Mouse (Mus musculus): ENCODE measurements at regions not wholly inside any gene's neighbourhood (a gene's known extent, or its start where the extent isn't known, plus 50 kb on each side); places are given as distances from the start of the nearest gene placed in this dataset.
A peak's percentile ranks its signal among the peaks of the same experiment; 100 is the strongest.

DNA sequence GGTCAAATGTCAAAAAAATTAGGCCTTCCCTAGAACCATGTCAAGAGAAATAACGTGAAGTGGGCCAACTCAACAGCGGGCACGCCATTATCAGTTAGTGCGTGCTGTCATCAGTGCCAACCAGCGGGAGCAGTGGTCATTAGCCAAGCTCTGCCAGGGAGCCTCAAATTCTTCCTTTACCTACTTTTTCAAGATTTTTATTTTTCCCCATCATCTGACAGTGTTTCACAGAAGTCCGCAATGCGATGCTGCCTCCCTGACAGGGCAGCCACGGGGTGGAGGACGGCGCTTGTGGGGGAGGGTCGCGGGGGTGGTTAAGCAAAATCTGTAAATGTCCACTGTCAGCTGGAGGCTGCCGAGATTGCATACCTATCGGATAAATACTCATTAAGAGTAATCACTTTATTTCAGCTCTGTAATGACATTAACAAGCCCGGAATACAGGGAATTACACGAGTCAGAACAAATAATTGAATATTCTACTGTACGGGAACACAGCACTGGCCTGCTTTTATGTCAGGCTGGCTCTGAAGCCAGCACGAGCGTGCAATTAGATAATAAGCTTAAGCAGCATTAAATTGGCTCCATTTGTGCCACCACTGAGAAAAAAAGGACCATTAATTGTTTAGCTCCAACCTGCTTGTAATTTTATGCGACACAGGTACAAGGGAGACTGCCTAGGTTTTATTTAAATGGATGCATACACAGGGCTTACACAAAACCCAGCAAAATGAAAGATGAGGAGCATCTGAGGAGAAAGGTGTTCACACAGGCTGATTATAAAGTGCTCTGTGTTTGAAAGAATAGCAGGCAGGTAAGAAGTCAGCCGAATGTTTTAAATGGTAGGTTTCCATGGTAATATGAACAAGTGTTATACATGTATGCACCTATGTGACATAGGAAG, 212.0 kb upstream of the Adamts16 start:
- ATAC-seq (replicated peaks; ENCODE audit: low FRiP score, low read depth) = no peak
- 78% methylated on average over 21 of the region's 21 CpGs for WGBS
- no peak overlapping the region for H3K9ac ChIP-seq (ENCODE audit: low read depth, low read length)

DNA sequence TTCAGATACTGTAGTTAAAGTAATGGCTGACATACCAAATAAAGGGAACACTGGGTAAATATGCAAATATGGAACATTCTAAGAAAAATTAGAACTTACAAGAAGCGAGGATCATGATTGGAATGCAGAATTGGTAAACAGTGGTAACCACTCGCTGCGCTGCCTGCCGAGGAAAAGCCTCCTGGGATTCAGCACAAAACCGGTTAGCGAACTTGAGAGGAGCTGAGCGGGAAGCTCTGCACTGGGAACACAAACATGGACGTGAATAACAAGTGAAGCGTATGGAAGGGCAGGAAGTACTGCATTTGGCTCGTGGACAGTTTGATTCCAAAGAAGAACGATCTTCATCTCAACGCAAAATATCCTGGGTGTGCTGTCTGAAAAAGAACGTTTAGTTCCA, 209.0 kb upstream of the Adamts16 start:
- WGBS = 38% methylated on average over 13 of the region's 13 CpGs
- H3K4me2 ChIP-seq (ENCODE audit: low read length) = peak overlapping the region; percentile 21; the same call in 1 of the 2 replicates
- DNase-seq (ENCODE audit: low spot score) (peak; percentile 4), ATAC-seq (replicated peaks; ENCODE audit: low FRiP score, low read depth) (no peak)
- TF ChIP-seq CTCF (IDR thresholded peaks at IDR 0.05; ENCODE audit: low read depth) = no peak
- no peak overlapping the region for H3K9ac ChIP-seq (ENCODE audit: low read depth, low read length)
- no peaks in the 10 kb centered on the region for H3K9me3 ChIP-seq (replicated peaks; ENCODE audit: low read length)
- no peaks in the 10 kb centered on the region for H3K27me3 ChIP-seq (ENCODE audit: insufficient read depth, low read length)
- no peak overlapping the region for H3K4me3 ChIP-seq (replicated peaks; ENCODE audit: low read depth, low read length)
- no peak overlapping the region for H3K27ac ChIP-seq
- H3K36me3 ChIP-seq (ENCODE audit: insufficient read depth, low read length) = no peaks in the 10 kb centered on the region
- H3K4me1 ChIP-seq (replicated peaks; ENCODE audit: insufficient read depth, low read length) = no peaks in the 10 kb centered on the region

More for the DNA sequence above, 212.0 kb upstream of the Adamts16 start:
- Histone ChIP-seq H3K27ac (no peak overlapping the region), H3K4me1 (replicated peaks; ENCODE audit: insufficient read depth, low read length) (no peaks in the 10 kb centered on the region), H3K9me3 (replicated peaks; ENCODE audit: low read length) (no peaks in the 10 kb centered on the region), H3K27me3 (ENCODE audit: insufficient read depth, low read length) (no peaks in the 10 kb centered on the region), H3K36me3 (ENCODE audit: insufficient read depth, low read length) (no peaks in the 10 kb centered on the region), H3K4me3 (replicated peaks; ENCODE audit: low read depth, low read length) (no peak overlapping the region), H3K4me2 (ENCODE audit: low read length) (no peak overlapping the region)
- no peak for TF ChIP-seq CTCF (IDR thresholded peaks at IDR 0.05; ENCODE audit: low read depth)
- no peak for DNase-seq (ENCODE audit: low spot score)

DNA sequence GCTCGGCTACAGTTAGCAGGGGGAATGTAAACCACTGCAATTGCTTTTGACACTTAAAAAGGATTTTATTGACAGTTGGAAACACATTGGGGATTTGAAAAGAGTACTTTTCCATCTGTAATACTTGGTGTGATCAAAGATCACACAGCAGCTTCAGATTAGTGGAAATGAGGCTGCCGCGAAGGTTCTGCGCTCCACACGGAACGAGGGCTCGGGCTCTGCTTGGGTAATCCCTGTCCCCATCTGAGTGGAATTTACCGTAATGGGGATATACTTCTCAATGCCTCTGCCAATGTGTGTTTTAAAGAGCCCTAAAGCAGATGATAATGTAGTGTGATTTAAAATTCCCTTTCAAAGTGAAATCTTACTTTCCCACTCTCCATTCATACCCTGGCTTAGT, 194.4 kb upstream of the Adamts16 start:
- Histone ChIP-seq H3K36me3 (ENCODE audit: insufficient read depth, low read length) (no peaks in the 10 kb centered on the region), H3K9me3 (replicated peaks; ENCODE audit: low read length) (no peaks in the 10 kb centered on the region), H3K27ac (no peak overlapping the region), H3K27me3 (ENCODE audit: insufficient read depth, low read length) (no peaks in the 10 kb centered on the region), H3K4me3 (replicated peaks; ENCODE audit: low read depth, low read length) (no peak overlapping the region), H3K9ac (ENCODE audit: low read depth, low read length) (no peak overlapping the region), H3K4me1 (replicated peaks; ENCODE audit: insufficient read depth, low read length) (no peaks in the 10 kb centered on the region), H3K4me2 (ENCODE audit: low read length) (no peak overlapping the region)
- no peak for ATAC-seq (replicated peaks; ENCODE audit: low FRiP score, low read depth)
- WGBS = 82% methylated on average over 8 of the region's 8 CpGs
- no peak for TF ChIP-seq CTCF (IDR thresholded peaks at IDR 0.05; ENCODE audit: low read depth)
- no peak for DNase-seq (ENCODE audit: low spot score)

DNA sequence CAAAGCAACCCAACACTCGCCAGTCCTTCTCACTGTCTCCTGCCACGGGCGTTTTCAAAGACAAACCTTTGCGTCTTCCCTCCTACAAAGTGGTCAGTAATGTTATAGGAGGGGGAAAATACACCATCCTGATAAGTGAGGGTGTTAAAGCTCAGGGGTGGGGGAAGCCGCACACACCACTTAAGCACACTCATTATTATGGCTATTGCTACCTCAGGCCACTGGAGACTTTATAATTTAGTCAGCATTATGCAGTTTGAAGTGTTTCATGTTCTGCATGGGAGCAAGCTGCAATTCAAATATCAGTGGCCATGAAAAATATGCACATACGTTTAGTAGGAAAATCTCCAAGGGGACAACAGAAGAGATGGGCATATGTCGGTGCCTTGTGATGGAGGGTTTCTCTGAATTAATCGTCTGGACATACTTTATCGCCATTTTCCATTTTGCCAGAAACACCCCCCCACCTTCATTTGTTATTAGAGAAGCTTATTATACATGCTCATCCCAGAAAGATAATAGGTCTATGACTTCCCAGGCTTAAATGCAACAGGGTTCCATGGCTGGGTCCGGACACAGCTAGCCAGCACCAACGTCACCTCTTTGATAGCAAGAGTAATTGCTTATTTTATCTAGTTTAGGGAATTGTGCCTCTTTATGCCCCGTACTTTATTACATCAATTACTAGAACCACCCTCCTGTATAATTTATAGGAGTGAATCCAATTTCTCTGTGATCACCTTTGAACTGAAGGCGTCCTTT, 193.5 kb upstream of the Adamts16 start:
- Histone ChIP-seq H3K36me3 (ENCODE audit: insufficient read depth, low read length) (no peaks in the 10 kb centered on the region), H3K4me2 (ENCODE audit: low read length) (no peak overlapping the region), H3K9me3 (replicated peaks; ENCODE audit: low read length) (no peaks in the 10 kb centered on the region), H3K4me1 (replicated peaks; ENCODE audit: insufficient read depth, low read length) (no peaks in the 10 kb centered on the region), H3K9ac (ENCODE audit: low read depth, low read length) (no peak overlapping the region), H3K27me3 (ENCODE audit: insufficient read depth, low read length) (no peaks in the 10 kb centered on the region), H3K4me3 (replicated peaks; ENCODE audit: low read depth, low read length) (no peak overlapping the region), H3K27ac (no peak overlapping the region)
- ATAC-seq (replicated peaks; ENCODE audit: low FRiP score, low read depth) (no peak), DNase-seq (ENCODE audit: low spot score) (no peak)
- TF ChIP-seq CTCF (IDR thresholded peaks at IDR 0.05; ENCODE audit: low read depth) = no peak
- 80% methylated on average over 13 of the region's 13 CpGs for WGBS

DNA sequence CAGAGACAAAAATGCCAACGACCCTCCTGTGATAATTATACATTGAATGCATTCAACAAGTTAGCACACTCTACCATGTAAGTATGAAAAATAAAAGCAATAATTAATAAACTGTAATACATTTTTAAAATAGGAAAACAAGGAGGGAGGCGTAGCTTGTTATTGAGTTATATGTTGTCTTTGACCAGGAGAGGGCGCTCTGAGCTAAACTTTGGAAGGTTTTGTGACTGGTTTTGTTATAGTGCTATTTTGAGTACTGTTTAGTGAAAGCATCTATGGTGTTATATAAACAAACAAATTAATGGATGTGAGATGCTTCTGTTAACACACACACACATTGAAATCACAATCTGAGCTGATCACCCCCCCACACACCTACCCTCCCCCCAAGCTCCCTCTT, 166.6 kb upstream of the Adamts16 start:
- Histone ChIP-seq H3K4me2 (ENCODE audit: low read length) (no peak overlapping the region), H3K27me3 (ENCODE audit: insufficient read depth, low read length) (no peaks in the 10 kb centered on the region), H3K9me3 (replicated peaks; ENCODE audit: low read length) (no peaks in the 10 kb centered on the region), H3K4me3 (replicated peaks; ENCODE audit: low read depth, low read length) (no peak overlapping the region), H3K9ac (ENCODE audit: low read depth, low read length) (no peak overlapping the region), H3K27ac (no peak overlapping the region), H3K4me1 (replicated peaks; ENCODE audit: insufficient read depth, low read length) (no peaks in the 10 kb centered on the region), H3K36me3 (ENCODE audit: insufficient read depth, low read length) (no peaks in the 10 kb centered on the region)
- peak; percentile 60 for DNase-seq (ENCODE audit: low spot score)
- ATAC-seq (replicated peaks; ENCODE audit: low FRiP score, low read depth) = no peak
- TF ChIP-seq CTCF (IDR thresholded peaks at IDR 0.05; ENCODE audit: low read depth) = peak; percentile 79
- WGBS = 18% methylated on average over 3 of the region's 3 CpGs

DNA sequence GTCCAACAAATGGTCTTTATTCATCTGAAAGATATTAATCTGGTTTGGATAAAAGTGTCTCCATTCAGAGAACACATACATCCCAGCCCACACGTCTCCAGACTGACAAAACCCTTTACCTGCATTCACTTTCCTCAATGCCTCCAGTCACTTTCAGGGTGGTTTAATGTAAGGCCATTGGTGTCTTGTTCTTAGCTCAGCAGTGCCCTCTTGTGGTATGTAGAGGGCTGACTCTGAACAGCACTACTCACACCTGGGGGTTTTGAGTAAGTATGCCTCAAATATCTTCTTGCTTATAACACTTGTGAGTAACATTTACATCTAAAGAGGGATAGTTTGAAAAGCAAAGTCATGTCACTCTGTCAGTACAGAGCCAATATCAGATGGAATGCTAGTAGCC, 164.5 kb upstream of the Adamts16 start:
- no peaks in the 10 kb centered on the region for H3K27me3 ChIP-seq (ENCODE audit: insufficient read depth, low read length)
- ATAC-seq (replicated peaks; ENCODE audit: low FRiP score, low read depth) (no peak), DNase-seq (ENCODE audit: low spot score) (peak; percentile 70)
- no peak overlapping the region for H3K4me3 ChIP-seq (replicated peaks; ENCODE audit: low read depth, low read length)
- no peaks in the 10 kb centered on the region for H3K36me3 ChIP-seq (ENCODE audit: insufficient read depth, low read length)
- no peak overlapping the region for H3K27ac ChIP-seq
- H3K9me3 ChIP-seq (replicated peaks; ENCODE audit: low read length) = no peaks in the 10 kb centered on the region
- WGBS = 6% methylated on average over 1 of the region's 1 CpGs
- no peak overlapping the region for H3K9ac ChIP-seq (ENCODE audit: low read depth, low read length)
- peak; percentile 83 for TF ChIP-seq CTCF (IDR thresholded peaks at IDR 0.05; ENCODE audit: low read depth)
- H3K4me1 ChIP-seq (replicated peaks; ENCODE audit: insufficient read depth, low read length) = no peaks in the 10 kb centered on the region
- H3K4me2 ChIP-seq (ENCODE audit: low read length) = no peak overlapping the region
